Mouse (Mus musculus): Measurements from ENCODE around the gene Zfp706.

DNA sequence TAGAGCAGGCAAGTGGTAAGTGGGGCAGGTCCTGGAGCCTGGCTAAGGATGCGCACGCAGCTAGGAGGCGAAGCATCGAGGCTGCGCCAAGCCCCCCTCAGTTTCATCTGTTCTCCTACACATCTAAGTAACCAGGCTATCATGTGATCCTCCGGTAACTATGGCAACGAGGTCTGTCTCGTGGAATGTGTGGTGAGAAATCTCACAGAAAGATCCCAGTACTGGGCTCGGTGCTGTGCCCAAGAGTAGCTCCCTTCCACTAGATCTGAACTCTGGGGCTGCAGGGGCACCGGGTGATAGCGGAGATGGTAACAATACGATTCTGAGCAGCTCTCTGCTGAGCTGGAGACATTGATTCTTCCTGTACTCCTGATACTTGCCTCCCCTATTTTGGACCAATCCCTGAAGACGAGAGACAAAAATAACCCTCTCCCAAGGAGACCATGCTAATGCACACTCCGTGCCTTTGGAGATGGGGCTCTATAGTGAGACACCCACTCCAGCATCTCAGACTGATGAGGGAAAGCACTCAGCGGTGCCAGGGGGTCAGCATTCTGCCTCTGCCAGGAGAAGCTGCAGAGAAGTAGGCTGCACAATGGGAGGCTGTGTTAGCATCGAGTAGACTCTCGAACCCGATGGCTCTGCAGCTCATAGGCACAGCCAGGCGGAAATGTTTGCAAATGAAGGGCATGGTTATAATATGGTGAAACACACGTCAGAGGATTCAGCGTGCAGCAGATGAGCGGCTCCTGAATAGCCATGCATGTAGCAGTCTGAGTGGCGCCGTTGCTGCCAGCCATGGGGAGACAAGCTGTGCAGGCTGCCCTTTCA is 40.0 kb downstream of the Zfp706 start:
- TF ChIP-seq CTCF (conservative IDR thresholded peaks at IDR 0.05 in 1 of 2, IDR thresholded peaks at IDR 0.05 in 1 of 2; ENCODE audit: low read depth in 2 of 2, low read length in 2 of 2) (no peak), POLR2A (IDR thresholded peaks at IDR 0.05; ENCODE audit: low read depth, low read length) (no peak), MAX (IDR thresholded peaks at IDR 0.05; ENCODE audit: low read length) (no peak), JUN (IDR thresholded peaks at IDR 0.05; ENCODE audit: insufficient read depth, low read depth, low read length) (no peak), BHLHE40 (IDR thresholded peaks at IDR 0.05; ENCODE audit: low read depth, low read length) (no peak), ZNF384 (IDR thresholded peaks at IDR 0.05; ENCODE audit: low read depth, low read length) (no peak), ELF1 (IDR thresholded peaks at IDR 0.05; ENCODE audit: low read depth, low read length) (no peak), NELFE (IDR thresholded peaks at IDR 0.05; ENCODE audit: low read depth, low read length) (no peak), ZC3H11A (IDR thresholded peaks at IDR 0.05; ENCODE audit: low read depth, low read length) (no peak), RCOR1 (conservative IDR thresholded peaks at IDR 0.05; ENCODE audit: low read depth, low read length) (no peak), CHD2 (IDR thresholded peaks at IDR 0.05; ENCODE audit: low read length) (no peak)
